Mouse (Mus musculus): ENCODE measurements around the gene Pcdh15. TPM values are rescaled to one million over a fixed set of nuclear protein-coding genes. Genes with fewer than 3 reads are reported as not detected.

Gene Pcdh15
- polyA plus RNA-seq, 1 experiment from 2014 or later: 1.00 TPM

GRCm38 (mm10) chr10:74098296-74098695, 999.2 kb downstream of the Pcdh15 start:
- H3K4me1 ChIP-seq: no peaks in the 10 kb centered on the region
- no peak overlapping the region for H3K9ac ChIP-seq
- H3K4me3 ChIP-seq (replicated peaks): no peak overlapping the region
- no peak overlapping the region for H3K4me2 ChIP-seq
- no peaks in the 10 kb centered on the region for H3K27me3 ChIP-seq
- 96% methylated on average over 1 of the region's 1 CpGs for WGBS
- H3K27ac ChIP-seq: no peak overlapping the region
- no peaks in the 10 kb centered on the region for H3K36me3 ChIP-seq
- no peaks in the 10 kb centered on the region for H3K9me3 ChIP-seq (replicated peaks)
- ATAC-seq (replicated peaks; ENCODE audit: low FRiP score): no peak

- WGBS: 69% methylated on average over 1 of the region's 1 CpGs
- Histone ChIP-seq H3K9ac (no peak overlapping the region), H3K9me3 (replicated peaks) (no peaks in the 10 kb centered on the region), H3K27ac (no peak overlapping the region), H3K4me3 (replicated peaks) (no peak overlapping the region), H3K27me3 (no peaks in the 10 kb centered on the region), H3K4me2 (no peak overlapping the region), H3K4me1 (no peaks in the 10 kb centered on the region), H3K36me3 (no peaks in the 10 kb centered on the region)
- no peak for ATAC-seq (replicated peaks; ENCODE audit: low FRiP score)
Observed at GRCm38 (mm10) chr10:74114107-74114506, 1015.0 kb downstream of the Pcdh15 start.

- ATAC-seq (replicated peaks; ENCODE audit: low FRiP score): no peak
- WGBS: 47% methylated on average over 1 of the region's 1 CpGs
Observed at GRCm38 (mm10) chr10:74116817-74117216, 1017.7 kb downstream of the Pcdh15 start.

GRCm38 (mm10) chr10:74123421-74123820, 1024.3 kb downstream of the Pcdh15 start:
- Histone ChIP-seq H3K27ac (no peak overlapping the region), H3K4me1 (no peaks in the 10 kb centered on the region), H3K4me3 (replicated peaks) (no peak overlapping the region), H3K9ac (no peak overlapping the region), H3K4me2 (no peak overlapping the region), H3K27me3 (no peaks in the 10 kb centered on the region), H3K9me3 (replicated peaks) (no peaks in the 10 kb centered on the region), H3K36me3 (no peaks in the 10 kb centered on the region)
- 89% methylated on average over 4 of the region's 4 CpGs for WGBS
- ATAC-seq (replicated peaks; ENCODE audit: low FRiP score): no peak

More at GRCm38 (mm10) chr10:74116817-74117216, 1017.7 kb downstream of the Pcdh15 start:
- no peak overlapping the region for H3K9ac ChIP-seq
- H3K27ac ChIP-seq: no peak overlapping the region
- no peaks in the 10 kb centered on the region for H3K9me3 ChIP-seq (replicated peaks)
- no peaks in the 10 kb centered on the region for H3K27me3 ChIP-seq
- H3K4me3 ChIP-seq (replicated peaks): no peak overlapping the region
- no peaks in the 10 kb centered on the region for H3K4me1 ChIP-seq
- no peaks in the 10 kb centered on the region for H3K36me3 ChIP-seq
- no peak overlapping the region for H3K4me2 ChIP-seq

- Histone ChIP-seq H3K4me3 (replicated peaks) (no peak overlapping the region), H3K9me3 (replicated peaks) (no peaks in the 10 kb centered on the region), H3K4me2 (no peak overlapping the region), H3K4me1 (no peaks in the 10 kb centered on the region), H3K36me3 (no peaks in the 10 kb centered on the region), H3K27ac (no peak overlapping the region), H3K9ac (no peak overlapping the region), H3K27me3 (no peaks in the 10 kb centered on the region)
- ATAC-seq (replicated peaks; ENCODE audit: low FRiP score): no peak
- 84% methylated on average over 3 of the region's 3 CpGs for WGBS
Observed at GRCm38 (mm10) chr10:74129192-74129591, 1030.0 kb downstream of the Pcdh15 start.

GRCm38 (mm10) chr10:74129665-74130064, 1030.5 kb downstream of the Pcdh15 start:
- no peaks in the 10 kb centered on the region for H3K27me3 ChIP-seq
- H3K4me1 ChIP-seq: no peaks in the 10 kb centered on the region
- H3K9ac ChIP-seq: no peak overlapping the region
- H3K9me3 ChIP-seq (replicated peaks): no peaks in the 10 kb centered on the region
- no peak overlapping the region for H3K27ac ChIP-seq
- no peak overlapping the region for H3K4me3 ChIP-seq (replicated peaks)
- H3K4me2 ChIP-seq: no peak overlapping the region
- no peak for ATAC-seq (replicated peaks; ENCODE audit: low FRiP score)
- no peaks in the 10 kb centered on the region for H3K36me3 ChIP-seq

- H3K36me3 ChIP-seq: no peaks in the 10 kb centered on the region
- H3K4me2 ChIP-seq: no peak overlapping the region
- WGBS: 94% methylated on average over 3 of the region's 3 CpGs
- H3K4me3 ChIP-seq (replicated peaks): no peak overlapping the region
- no peaks in the 10 kb centered on the region for H3K9me3 ChIP-seq (replicated peaks)
- no peak for ATAC-seq (replicated peaks; ENCODE audit: low FRiP score)
- H3K27me3 ChIP-seq: no peaks in the 10 kb centered on the region
- no peak overlapping the region for H3K27ac ChIP-seq
- no peak overlapping the region for H3K9ac ChIP-seq
- H3K4me1 ChIP-seq: no peaks in the 10 kb centered on the region
Observed at GRCm38 (mm10) chr10:74130805-74131204, 1031.7 kb downstream of the Pcdh15 start.

GRCm38 (mm10) chr10:74147966-74148365, 1048.8 kb downstream of the Pcdh15 start:
- ATAC-seq (replicated peaks; ENCODE audit: low FRiP score): no peak
- Histone ChIP-seq H3K27me3 (no peaks in the 10 kb centered on the region), H3K27ac (no peak overlapping the region), H3K9ac (no peak overlapping the region), H3K4me3 (replicated peaks) (no peak overlapping the region), H3K4me2 (no peak overlapping the region), H3K9me3 (replicated peaks) (no peaks in the 10 kb centered on the region), H3K4me1 (no peaks in the 10 kb centered on the region), H3K36me3 (no peaks in the 10 kb centered on the region)

- Histone ChIP-seq H3K9ac (no peak overlapping the region), H3K9me3 (replicated peaks) (no peaks in the 10 kb centered on the region), H3K27ac (no peak overlapping the region), H3K4me2 (no peak overlapping the region), H3K4me1 (no peaks in the 10 kb centered on the region), H3K27me3 (no peaks in the 10 kb centered on the region), H3K36me3 (no peaks in the 10 kb centered on the region), H3K4me3 (replicated peaks) (no peak overlapping the region)
- no peak for ATAC-seq (replicated peaks; ENCODE audit: low FRiP score)
- WGBS: 41% methylated on average over 3 of the region's 3 CpGs
Observed at GRCm38 (mm10) chr10:74181921-74182320, 1082.8 kb downstream of the Pcdh15 start.

- Histone ChIP-seq H3K4me1 (no peaks in the 10 kb centered on the region), H3K4me3 (replicated peaks) (no peak overlapping the region), H3K9me3 (replicated peaks) (no peaks in the 10 kb centered on the region), H3K27me3 (no peaks in the 10 kb centered on the region), H3K9ac (no peak overlapping the region), H3K27ac (no peak overlapping the region), H3K36me3 (no peaks in the 10 kb centered on the region), H3K4me2 (no peak overlapping the region)
- no peak for ATAC-seq (replicated peaks; ENCODE audit: low FRiP score)
Observed at GRCm38 (mm10) chr10:74203650-74204049, 1104.5 kb downstream of the Pcdh15 start.

- no peak overlapping the region for H3K4me2 ChIP-seq
- H3K4me3 ChIP-seq (replicated peaks): no peak overlapping the region
- no peaks in the 10 kb centered on the region for H3K4me1 ChIP-seq
- H3K36me3 ChIP-seq: no peaks in the 10 kb centered on the region
- ATAC-seq (replicated peaks; ENCODE audit: low FRiP score): no peak
- no peaks in the 10 kb centered on the region for H3K27me3 ChIP-seq
- no peaks in the 10 kb centered on the region for H3K9me3 ChIP-seq (replicated peaks)
- no peak overlapping the region for H3K9ac ChIP-seq
- H3K27ac ChIP-seq: no peak overlapping the region
- WGBS: 42% methylated on average over 1 of the region's 1 CpGs
Observed at GRCm38 (mm10) chr10:74217268-74217667, 1118.1 kb downstream of the Pcdh15 start.

GRCm38 (mm10) chr10:74220439-74220838, 1121.3 kb downstream of the Pcdh15 start:
- 84% methylated on average over 2 of the region's 2 CpGs for WGBS
- no peak for ATAC-seq (replicated peaks; ENCODE audit: low FRiP score)
- H3K4me2 ChIP-seq: no peak overlapping the region
- no peaks in the 10 kb centered on the region for H3K36me3 ChIP-seq
- H3K9me3 ChIP-seq (replicated peaks): no peaks in the 10 kb centered on the region
- no peak overlapping the region for H3K27ac ChIP-seq
- H3K4me3 ChIP-seq (replicated peaks): no peak overlapping the region
- no peaks in the 10 kb centered on the region for H3K27me3 ChIP-seq
- no peaks in the 10 kb centered on the region for H3K4me1 ChIP-seq
- no peak overlapping the region for H3K9ac ChIP-seq

GRCm38 (mm10) chr10:74257716-74258446, 1158.7 kb downstream of the Pcdh15 start:
- H3K27me3 ChIP-seq: no peaks in the 10 kb centered on the region
- no peak overlapping the region for H3K4me2 ChIP-seq
- H3K27ac ChIP-seq: no peak overlapping the region
- H3K9ac ChIP-seq: no peak overlapping the region
- 72% methylated on average over 15 of the region's 15 CpGs for WGBS
- H3K4me1 ChIP-seq: no peaks in the 10 kb centered on the region
- no peak overlapping the region for H3K4me3 ChIP-seq (replicated peaks)
- no peaks in the 10 kb centered on the region for H3K9me3 ChIP-seq (replicated peaks)
- ATAC-seq (replicated peaks; ENCODE audit: low FRiP score): no peak
- H3K36me3 ChIP-seq: no peaks in the 10 kb centered on the region
